Mouse (Mus musculus): Measurements from ENCODE around the gene Bnipl.

DNA sequence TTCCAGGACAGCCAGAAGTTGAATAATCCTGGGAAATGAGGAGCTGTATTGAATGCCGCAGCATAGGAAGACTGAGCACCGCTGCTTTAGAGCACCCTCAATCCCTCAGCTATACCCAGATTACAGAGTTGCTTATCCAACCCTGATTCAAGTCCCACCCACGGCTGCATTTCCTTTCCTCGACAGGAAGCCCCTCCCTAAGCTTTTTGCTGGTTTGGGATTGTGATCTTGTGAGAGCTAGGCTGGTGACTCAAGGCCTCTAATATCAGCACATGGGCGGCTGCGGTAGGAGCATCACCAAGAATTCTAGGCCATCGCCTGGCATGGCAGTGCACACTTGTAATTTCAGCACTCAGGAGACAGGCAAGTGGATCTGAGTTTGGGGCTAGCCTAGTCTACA, 35.5 kb upstream of the Bnipl start:
- TF ChIP-seq CTCF (IDR thresholded peaks at IDR 0.05; ENCODE audit: insufficient read depth, low read length) (no peak), POLR2A (IDR thresholded peaks at IDR 0.05; ENCODE audit: borderline replicate concordance, extremely low read depth, low read depth, low read length) (no peak)

Measured in lung, adult 2 months (tissue).